Mouse (Mus musculus) layer of hippocampus, adult 9-10 months (tissue): ENCODE measurements around the gene Tcstv3.
"Not testable (repeated sequence)": the region's sequence is repeated elsewhere in the genome, so short reads cannot be mapped to it uniquely, and the experiment has no call there.

Experiments
- DNase-seq: peaks from one replicate; pipeline ENCODE4 v3.0.0; 2022; ENCODE audit warnings: low spot score

The Tcstv3 gene

GRCm38 (mm10) chr13:120316578-120316977 lies at the start of gene Tcstv3:
Gene Tcstv3 (plus strand): TSS chr13:120316878.
- DNase-seq, result not testable (repeated sequence)

- not testable (repeated sequence) for DNase-seq
Observed at GRCm38 (mm10) chr13:120277837-120278236, 38.8 kb upstream of the Tcstv3 start.

- DNase-seq, result no peak
Observed at GRCm38 (mm10) chr13:120278784-120279183, 37.9 kb upstream of the Tcstv3 start.

GRCm38 (mm10) chr13:120299324-120299894 lies 17.3 kb upstream of the Tcstv3 start:
- DNase-seq, result no peak

GRCm38 (mm10) chr13:120299991-120300442 lies 16.7 kb upstream of the Tcstv3 start, which contains the start of gene BC147527:
Gene BC147527 (plus strand): TSS chr13:120300392.
- no peak for DNase-seq

- no peak for DNase-seq
Observed at GRCm38 (mm10) chr13:120300853-120301252, 15.8 kb upstream of the Tcstv3 start.

- DNase-seq, result no peak
Observed at GRCm38 (mm10) chr13:120310749-120311148, 5.9 kb upstream of the Tcstv3 start.

- DNase-seq, result no peak
Observed at GRCm38 (mm10) chr13:120313584-120313983, 3.1 kb upstream of the Tcstv3 start.

- no peak for DNase-seq
Observed at GRCm38 (mm10) chr13:120320183-120320582, 3.5 kb downstream of the Tcstv3 start.

- no peak for DNase-seq
Observed at GRCm38 (mm10) chr13:120320721-120321120, 4.0 kb downstream of the Tcstv3 start.
